Mouse (Mus musculus) liver, embryonic 16.5 days (tissue): ENCODE measurements around the gene Lmx1b. TPM values are rescaled to one million over a fixed set of nuclear protein-coding genes. Genes with fewer than 3 reads are reported as not detected.

ENCODE experiments used
- ATAC-seq: fragments of 200-750 bp; cut with Nextera tagmentation; 2 replicates; pipeline ENCODE4 v1.8.0; 2017; ENCODE audit warnings: low read depth, mild to moderate bottlenecking, moderate number of reproducible peaks, moderate library complexity
- H3K27ac ChIP-seq: fragments of 300-500 bp; sonication (generic); 2 replicates; pipeline ENCODE4 v1.5.1; 2014; ENCODE audit warnings: mild to moderate bottlenecking, low read length
- H3K27me3 ChIP-seq: fragments of 300-500 bp; sonication (generic); 2 replicates; pipeline ENCODE4 v1.6.1; 2014; ENCODE audit warnings: low read depth, low read length, mixed read lengths; ENCODE audit not compliant: control insufficient read depth, insufficient read depth
- H3K36me3 ChIP-seq: fragments of 300-500 bp; sonication (generic); 2 replicates; pipeline ENCODE4 v1.6.1; 2014; ENCODE audit warnings: mild to moderate bottlenecking; ENCODE audit not compliant: control insufficient read depth, insufficient read depth
- H3K4me1 ChIP-seq: fragments of 300-500 bp; sonication (generic); 2 replicates; pipeline ENCODE4 v1.6.1; 2014; ENCODE audit warnings: low read depth, low read length, mixed read lengths; ENCODE audit not compliant: control insufficient read depth
- H3K4me2 ChIP-seq: fragments of 300-500 bp; sonication (generic); 2 replicates; pipeline ENCODE4 v1.6.1; 2014; ENCODE audit warnings: low read depth, low read length, mixed read lengths
- H3K4me3 ChIP-seq: fragments of 300-500 bp; sonication (generic); 2 replicates; pipeline ENCODE4 v1.5.1; 2014; ENCODE audit warnings: low read depth, mild to moderate bottlenecking, low read length
- H3K9ac ChIP-seq: fragments of 300-500 bp; sonication (generic); 2 replicates; pipeline ENCODE4 v1.6.1; 2014; ENCODE audit warnings: low read depth, low read length
- H3K9me3 ChIP-seq: fragments of 300-500 bp; sonication (generic); replicated peaks from 2 replicates; pipeline ENCODE4 v1.6.1; 2016; ENCODE audit warnings: low read length; ENCODE audit not compliant: control insufficient read depth
- WGBS: fragments of 180-500 bp; shearing (Covaris S2); extraction: QIAGEN DNeasy Blood & Tissue Kit; methylation state at CpG from one replicate; pipeline ENCODE4 v1.1.7; 2014; ENCODE audit not compliant: insufficient replicate concordance; 5-methylcytosine and 5-hydroxymethylcytosine counted together
- polyA plus RNA-seq: library from polyadenylated mRNA; unstranded; fragments of >200 nt; fragmentation: Nextera tagmentation; extraction: Ambion mirVana; gene quantifications from 2 replicates; pipeline ENCODE4 v1.2.1, GENCODE M21; 2015

The Lmx1b gene
- polyA plus RNA-seq, 1 experiment from 2014 or later: not detected

DNA sequence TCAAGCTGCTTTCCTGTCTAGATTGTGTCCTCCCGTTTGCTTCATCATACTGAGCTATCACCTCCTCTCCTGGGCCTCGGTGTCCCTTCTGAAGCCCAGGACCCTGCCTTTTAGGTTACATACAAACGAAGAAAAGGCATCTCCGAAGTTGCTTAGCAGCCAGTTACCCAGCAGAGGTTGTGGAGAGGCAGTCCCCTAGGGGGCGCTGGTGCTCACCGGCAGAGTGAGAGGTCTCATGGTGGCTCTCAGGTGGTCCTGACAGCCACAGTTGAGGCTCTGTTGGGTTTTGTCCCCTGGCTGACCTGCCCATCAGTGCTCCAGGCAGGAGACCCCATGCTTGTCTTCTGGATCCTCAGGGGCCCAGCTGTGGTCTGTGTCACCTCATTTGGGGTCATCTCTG, 80.6 kb downstream of the Lmx1b start:
- Histone ChIP-seq H3K4me2 (no peak overlapping the region), H3K36me3 (no peaks in the 10 kb centered on the region), H3K9ac (no peak overlapping the region), H3K27me3 (peaks cover 5% of the 10 kb centered on the region), H3K9me3 (no peaks in the 10 kb centered on the region), H3K4me1 (no peaks in the 10 kb centered on the region), H3K4me3 (no peak overlapping the region), H3K27ac (no peak overlapping the region)
- 7% methylated on average over 6 of the region's 6 CpGs for WGBS
- ATAC-seq: no peak

DNA sequence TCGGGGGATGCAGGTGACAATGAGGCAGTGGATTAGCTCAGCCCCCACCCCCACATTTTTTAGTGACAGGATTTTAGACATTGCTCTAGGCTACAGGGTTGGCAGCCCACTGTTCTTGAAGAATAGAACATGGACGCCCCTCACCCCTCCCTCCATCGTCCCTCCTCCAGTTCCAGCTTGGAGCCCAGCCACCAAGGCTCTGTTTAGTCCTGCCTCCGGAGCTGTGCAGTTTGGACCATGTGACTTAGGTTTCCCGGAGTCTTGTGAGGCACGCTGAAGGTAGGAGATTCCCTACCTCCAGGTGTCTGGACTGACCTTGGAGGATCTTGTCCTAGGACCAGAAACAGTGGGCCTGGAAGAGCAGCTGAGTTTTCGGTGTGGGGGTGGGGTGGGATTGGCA, 81.0 kb downstream of the Lmx1b start:
- Histone ChIP-seq H3K4me1 (no peaks in the 10 kb centered on the region), H3K9me3 (no peaks in the 10 kb centered on the region), H3K4me3 (no peak overlapping the region), H3K27ac (no peak overlapping the region), H3K36me3 (no peaks in the 10 kb centered on the region), H3K9ac (no peak overlapping the region), H3K4me2 (no peak overlapping the region), H3K27me3 (peaks cover 5% of the 10 kb centered on the region)
- WGBS: 35% methylated on average over 7 of the region's 7 CpGs
- no peak for ATAC-seq

DNA sequence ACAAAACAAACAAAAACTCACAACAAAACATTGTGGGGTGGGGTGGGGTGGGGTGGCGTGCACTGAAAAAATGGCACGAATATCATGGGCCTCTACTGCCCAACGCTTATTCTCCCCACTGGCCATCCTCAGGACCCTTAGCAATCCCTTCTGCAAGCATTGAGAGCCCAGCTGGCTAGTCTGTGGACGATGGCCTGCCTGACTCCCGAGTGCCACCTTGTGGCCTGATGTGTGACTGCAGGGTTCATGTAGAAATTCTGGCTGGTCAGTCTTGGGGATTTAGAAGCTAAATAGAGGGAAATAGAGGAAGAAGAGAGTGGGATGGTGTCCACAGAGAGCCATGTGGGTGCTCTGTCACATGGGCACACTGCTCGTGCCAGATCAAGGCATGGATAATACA, 82.1 kb downstream of the Lmx1b start:
- no peaks in the 10 kb centered on the region for H3K4me1 ChIP-seq
- H3K4me3 ChIP-seq: no peak overlapping the region
- WGBS: 0% methylated on average over 6 of the region's 6 CpGs

DNA sequence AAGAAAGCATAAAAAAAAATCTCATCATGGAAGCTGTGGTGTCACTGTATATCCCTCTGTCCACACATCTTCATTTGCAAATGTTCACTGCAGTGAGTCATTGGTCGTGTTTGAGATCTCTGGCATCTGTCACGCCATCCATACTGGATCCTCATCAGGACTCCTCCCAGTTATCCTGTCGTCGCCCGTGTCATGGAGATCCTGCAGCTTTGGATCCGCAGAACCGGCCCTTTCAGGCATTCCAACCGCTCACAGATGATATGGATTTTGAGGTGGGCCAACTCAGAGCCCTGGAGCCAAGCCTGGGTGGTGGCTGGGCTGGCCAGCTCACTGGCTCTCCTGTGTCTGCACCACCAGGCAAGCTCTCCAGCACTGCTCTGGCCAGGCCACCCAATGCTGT, 84.7 kb downstream of the Lmx1b start:
- H3K27ac ChIP-seq: no peak overlapping the region
- no peaks in the 10 kb centered on the region for H3K36me3 ChIP-seq
- H3K27me3 ChIP-seq: peaks cover 5% of the 10 kb centered on the region
- no peak for ATAC-seq
- H3K4me2 ChIP-seq: no peak overlapping the region
- 54% methylated on average over 8 of the region's 8 CpGs for WGBS
- H3K9ac ChIP-seq: no peak overlapping the region
- no peak overlapping the region for H3K4me3 ChIP-seq
- H3K9me3 ChIP-seq: no peaks in the 10 kb centered on the region
- H3K4me1 ChIP-seq: no peaks in the 10 kb centered on the region

More for the DNA sequence above, 82.1 kb downstream of the Lmx1b start:
- Histone ChIP-seq H3K36me3 (no peaks in the 10 kb centered on the region), H3K27me3 (peaks cover 5% of the 10 kb centered on the region), H3K27ac (no peak overlapping the region), H3K9me3 (no peaks in the 10 kb centered on the region), H3K9ac (no peak overlapping the region), H3K4me2 (no peak overlapping the region)
- ATAC-seq: no peak

DNA sequence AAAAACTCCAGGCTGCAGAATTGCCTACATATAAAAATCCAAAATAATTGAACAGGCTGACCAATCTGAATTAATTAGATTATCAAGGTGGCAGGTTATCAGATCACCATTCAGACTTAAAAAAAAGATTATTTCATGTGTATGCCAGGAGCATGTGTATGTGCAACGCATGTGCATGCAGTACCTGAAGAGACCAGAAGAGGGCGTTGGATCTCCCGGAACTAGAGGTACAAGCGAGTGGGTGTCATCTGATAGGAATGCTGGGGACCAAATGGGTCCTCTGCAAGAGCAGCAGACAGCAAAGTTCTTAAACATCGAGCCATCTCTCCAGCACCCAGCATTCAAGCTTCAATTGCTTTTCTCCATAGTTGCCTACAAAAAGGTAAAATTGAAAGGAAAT, 87.6 kb downstream of the Lmx1b start:
- no peaks in the 10 kb centered on the region for H3K27me3 ChIP-seq
- no peaks in the 10 kb centered on the region for H3K4me1 ChIP-seq
- H3K4me2 ChIP-seq: no peak overlapping the region
- H3K36me3 ChIP-seq: no peaks in the 10 kb centered on the region
- no peak overlapping the region for H3K4me3 ChIP-seq
- H3K27ac ChIP-seq: no peak overlapping the region
- H3K9me3 ChIP-seq: no peaks in the 10 kb centered on the region
- H3K9ac ChIP-seq: no peak overlapping the region
- WGBS: 50% methylated on average over 5 of the region's 5 CpGs
- ATAC-seq: no peak

DNA sequence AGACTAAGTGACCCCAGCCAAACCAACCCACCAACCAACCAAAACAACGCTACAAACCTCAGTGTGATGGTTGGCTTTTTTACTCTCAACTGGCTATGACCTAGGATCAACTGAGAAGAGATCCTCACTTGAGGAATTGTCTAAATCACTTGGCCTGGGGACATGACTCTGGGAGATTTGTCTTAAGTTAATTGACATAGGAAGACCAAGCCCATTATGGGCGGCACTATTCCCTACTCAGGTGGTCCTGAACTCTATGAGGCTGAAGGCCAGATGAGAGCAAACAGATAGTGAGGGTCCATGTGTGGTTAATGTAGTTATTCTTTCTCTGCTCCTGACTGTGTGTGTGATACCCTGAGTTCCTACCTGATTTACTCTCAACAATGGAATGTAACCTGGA, 92.7 kb downstream of the Lmx1b start:
- H3K27ac ChIP-seq: no peak overlapping the region
- no peak overlapping the region for H3K9ac ChIP-seq
- H3K36me3 ChIP-seq: no peaks in the 10 kb centered on the region
- peaks cover 33% of the 10 kb centered on the region for H3K27me3 ChIP-seq
- no peak for ATAC-seq
- no peaks in the 10 kb centered on the region for H3K9me3 ChIP-seq
- WGBS: 67% methylated on average over 2 of the region's 2 CpGs
- H3K4me3 ChIP-seq: no peak overlapping the region
- H3K4me1 ChIP-seq: no peaks in the 10 kb centered on the region; the same call in 1 of the 2 replicates
- no peak overlapping the region for H3K4me2 ChIP-seq

DNA sequence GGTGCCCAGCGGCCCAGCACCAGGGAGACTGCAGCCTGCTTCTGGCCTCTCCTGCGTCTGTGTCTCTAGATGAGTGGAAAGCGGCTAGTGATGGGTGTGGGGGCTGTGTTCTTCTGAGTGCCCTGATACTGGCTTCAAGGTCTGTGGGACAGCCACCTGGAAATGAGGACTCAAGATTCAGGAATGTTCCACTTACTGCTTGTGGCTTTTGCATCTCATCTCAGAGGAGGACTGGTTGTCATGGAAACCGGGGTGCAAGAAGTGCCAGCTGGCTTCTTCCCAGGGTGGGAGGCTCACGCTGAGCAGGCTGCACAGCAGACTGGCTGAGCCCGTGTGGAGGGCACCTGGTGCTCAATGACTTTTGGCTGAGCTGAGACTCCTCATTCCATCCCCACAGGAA, 93.4 kb downstream of the Lmx1b start:
- H3K27ac ChIP-seq: no peak overlapping the region

DNA sequence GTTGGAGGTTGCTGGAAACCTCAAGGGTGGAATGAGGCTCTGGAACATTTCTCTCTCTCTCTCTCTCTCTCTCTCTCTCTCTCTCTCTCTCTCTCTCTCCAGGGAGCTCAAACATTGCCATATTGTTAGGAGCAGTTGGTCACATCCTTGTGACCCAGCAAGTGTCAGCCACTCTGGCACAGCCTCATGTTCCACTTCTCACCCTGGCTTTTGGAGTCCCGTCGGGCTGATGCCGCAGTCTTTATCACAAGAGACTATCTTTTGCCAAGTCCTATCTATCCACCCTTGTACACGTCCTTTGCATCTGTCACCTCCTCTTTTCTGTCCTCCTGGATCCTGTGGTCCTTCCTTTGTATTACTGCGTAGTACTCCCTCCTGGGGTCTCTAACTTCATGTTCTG, 94.3 kb downstream of the Lmx1b start:
- Histone ChIP-seq H3K9me3 (no peaks in the 10 kb centered on the region), H3K4me2 (no peak overlapping the region), H3K9ac (no peak overlapping the region), H3K27ac (no peak overlapping the region), H3K27me3 (peaks cover 44% of the 10 kb centered on the region), H3K4me3 (no peak overlapping the region), H3K36me3 (no peaks in the 10 kb centered on the region), H3K4me1 (no peaks in the 10 kb centered on the region; the same call in 1 of the 2 replicates)
- no peak for ATAC-seq
- 53% methylated on average over 5 of the region's 5 CpGs for WGBS

More for the DNA sequence above, 93.4 kb downstream of the Lmx1b start:
- Histone ChIP-seq H3K36me3 (no peaks in the 10 kb centered on the region), H3K4me2 (no peak overlapping the region), H3K9ac (no peak overlapping the region), H3K4me3 (no peak overlapping the region), H3K4me1 (no peaks in the 10 kb centered on the region; the same call in 1 of the 2 replicates), H3K9me3 (no peaks in the 10 kb centered on the region), H3K27me3 (peaks cover 37% of the 10 kb centered on the region)
- ATAC-seq: no peak
- 34% methylated on average over 6 of the region's 6 CpGs for WGBS

DNA sequence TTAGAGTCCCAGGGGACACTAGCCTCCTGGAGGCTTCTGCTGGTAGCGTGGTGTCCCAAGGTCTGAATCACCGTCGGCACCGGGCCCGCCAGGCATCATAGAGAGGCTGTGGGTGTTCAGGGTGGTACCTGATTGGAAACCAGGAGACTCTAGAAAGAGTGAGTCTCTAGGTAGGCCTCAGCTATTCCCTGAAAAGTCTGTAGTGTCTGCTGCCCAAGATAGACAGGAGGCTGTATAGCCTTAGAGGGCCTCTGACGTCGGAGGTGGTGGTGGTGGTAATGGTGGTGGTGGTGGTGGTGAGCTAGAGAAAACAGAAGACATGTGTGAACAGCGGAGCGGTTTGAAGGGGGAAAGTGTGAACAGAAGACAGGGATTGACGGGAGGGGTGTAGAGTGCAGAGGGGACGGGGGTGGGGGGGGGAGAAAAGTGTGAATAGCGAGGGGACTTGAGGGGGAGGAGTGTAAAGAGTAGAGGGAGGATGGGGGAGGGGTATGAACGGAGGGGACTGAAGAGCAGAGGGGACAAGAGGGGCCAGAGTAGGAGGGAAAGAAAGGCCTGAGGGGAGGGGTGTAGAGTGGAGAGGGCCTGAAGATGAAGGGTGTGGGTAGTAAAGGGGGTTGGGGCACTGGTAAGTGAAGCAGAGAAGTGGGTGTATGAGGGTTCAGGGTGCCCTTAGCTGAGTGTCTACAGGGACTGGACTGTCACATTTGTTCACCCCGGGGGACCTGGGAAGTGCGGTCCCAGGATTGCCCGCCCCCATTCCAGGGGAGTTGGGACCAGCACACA, 95.3 kb downstream of the Lmx1b start:
- Histone ChIP-seq H3K9me3 (no peaks in the 10 kb centered on the region), H3K36me3 (no peaks in the 10 kb centered on the region), H3K27ac (no peak overlapping the region), H3K4me3 (no peak overlapping the region), H3K9ac (no peak overlapping the region), H3K27me3 (peaks cover 46% of the 10 kb centered on the region), H3K4me1 (no peaks in the 10 kb centered on the region; the same call in 1 of the 2 replicates), H3K4me2 (no peak overlapping the region)
- WGBS: 21% methylated on average over 16 of the region's 16 CpGs
- ATAC-seq: no peak
